Mouse (Mus musculus): ENCODE results near the gene Slc39a12.
A peak's percentile ranks its signal among the peaks of the same experiment; 100 is the strongest.

Slc39a12 gene

GRCm38 (mm10) chr2:14388162-14388561 is at the start of gene Slc39a12:
Gene Slc39a12, plus strand, starts transcription at chr2:14388316.
- no peak for DNase-seq

- peak; percentile 94 for DNase-seq
Observed at GRCm38 (mm10) chr2:14341652-14342308, 46.3 kb upstream of the Slc39a12 start.

- DNase-seq, result no peak
Observed at GRCm38 (mm10) chr2:14342309-14342839, 45.7 kb upstream of the Slc39a12 start.

- DNase-seq, result no peak
Observed at GRCm38 (mm10) chr2:14388856-14389255, 740 bp downstream of the Slc39a12 start.

GRCm38 (mm10) chr2:14390900-14391299 is 2.8 kb downstream of the Slc39a12 start:
- no peak for DNase-seq

GRCm38 (mm10) chr2:14403000-14403399 is 14.9 kb downstream of the Slc39a12 start:
- no peak for DNase-seq

- DNase-seq, result no peak
Observed at GRCm38 (mm10) chr2:14428987-14429386, 40.9 kb downstream of the Slc39a12 start.

GRCm38 (mm10) chr2:14447322-14447721 is 59.2 kb downstream of the Slc39a12 start:
- no peak for DNase-seq

- DNase-seq, result no peak
Observed at GRCm38 (mm10) chr2:14450866-14451265, 62.8 kb downstream of the Slc39a12 start.

- DNase-seq, result no peak
Observed at GRCm38 (mm10) chr2:14454946-14455631, 67.0 kb downstream of the Slc39a12 start.

GRCm38 (mm10) chr2:14464438-14464837 is 76.3 kb downstream of the Slc39a12 start:
- DNase-seq, result no peak

GRCm38 (mm10) chr2:14494132-14494531 is 106.0 kb downstream of the Slc39a12 start:
- no peak for DNase-seq

- no peak for DNase-seq
Observed at GRCm38 (mm10) chr2:14496150-14496549, 108.0 kb downstream of the Slc39a12 start.

GRCm38 (mm10) chr2:14502482-14502881 is 114.4 kb downstream of the Slc39a12 start:
- no peak for DNase-seq

- DNase-seq, result no peak
Observed at GRCm38 (mm10) chr2:14518237-14518636, 130.1 kb downstream of the Slc39a12 start.

GRCm38 (mm10) chr2:14534325-14535077 is 146.4 kb downstream of the Slc39a12 start:
- no peak for DNase-seq

GRCm38 (mm10) chr2:14535246-14535671 is 147.1 kb downstream of the Slc39a12 start:
- no peak for DNase-seq

GRCm38 (mm10) chr2:14537781-14538180 is 149.7 kb downstream of the Slc39a12 start:
- no peak for DNase-seq

- DNase-seq, result no peak
Observed at GRCm38 (mm10) chr2:14543355-14543754, 155.2 kb downstream of the Slc39a12 start.

- no peak for DNase-seq
Observed at GRCm38 (mm10) chr2:14543773-14544172, 155.7 kb downstream of the Slc39a12 start.
